Mouse (Mus musculus) forebrain, embryonic 12.5 days (tissue): ENCODE measurements around the gene Ap1b1. TPM values are rescaled to one million over a fixed set of nuclear protein-coding genes. Genes with fewer than 3 reads are reported as not detected.

Experiments used
- ATAC-seq: fragments of 200-750 bp; cut with Nextera tagmentation; 2 replicates; pipeline ENCODE4 v1.8.0; 2017; ENCODE audit warnings: moderate TSS enrichment; ENCODE audit not compliant: low FRiP score
- H3K27ac ChIP-seq: fragments of 300-500 bp; sonication (generic); 2 replicates; pipeline ENCODE4 v1.5.1; 2016; ENCODE audit warnings: mild to moderate bottlenecking
- H3K27me3 ChIP-seq: fragments of 300-500 bp; sonication (generic); 2 replicates; pipeline ENCODE4 v1.6.1; 2016; ENCODE audit warnings: mild to moderate bottlenecking
- H3K36me3 ChIP-seq: fragments of 300-500 bp; sonication (generic); replicated peaks from 2 replicates; pipeline ENCODE4 v1.6.1; 2016; ENCODE audit warnings: mild to moderate bottlenecking
- H3K4me1 ChIP-seq: fragments of 300-500 bp; sonication (generic); 2 replicates; pipeline ENCODE4 v1.6.1; 2016
- H3K4me2 ChIP-seq: fragments of 300-500 bp; sonication (generic); 2 replicates; pipeline ENCODE4 v1.6.1; 2016; ENCODE audit warnings: mild to moderate bottlenecking, moderate library complexity
- H3K4me3 ChIP-seq: fragments of 300-500 bp; sonication (generic); replicated peaks from 2 replicates; pipeline ENCODE4 v1.5.1; 2016; ENCODE audit warnings: mild to moderate bottlenecking
- H3K9ac ChIP-seq: fragments of 300-500 bp; sonication (generic); 2 replicates; pipeline ENCODE4 v1.6.1; 2016; ENCODE audit warnings: mild to moderate bottlenecking
- H3K9me3 ChIP-seq: fragments of 300-500 bp; sonication (generic); 2 replicates; pipeline ENCODE4 v1.6.1; 2016
- WGBS: fragments of 180-500 bp; shearing (Covaris S2); methylation state at CpG from one replicate; pipeline ENCODE4 v1.1.7; 2016; 5-methylcytosine and 5-hydroxymethylcytosine counted together
- polyA plus RNA-seq: library from polyadenylated mRNA; unstranded; fragments of >200 nt; fragmentation: Nextera tagmentation; extraction: Ambion mirVana; gene quantifications from 2 replicates; pipeline ENCODE4 v1.2.1, GENCODE M21; 2016

Gene Ap1b1
- polyA plus RNA-seq, 1 experiment from 2014 or later, result 67.9 TPM

DNA sequence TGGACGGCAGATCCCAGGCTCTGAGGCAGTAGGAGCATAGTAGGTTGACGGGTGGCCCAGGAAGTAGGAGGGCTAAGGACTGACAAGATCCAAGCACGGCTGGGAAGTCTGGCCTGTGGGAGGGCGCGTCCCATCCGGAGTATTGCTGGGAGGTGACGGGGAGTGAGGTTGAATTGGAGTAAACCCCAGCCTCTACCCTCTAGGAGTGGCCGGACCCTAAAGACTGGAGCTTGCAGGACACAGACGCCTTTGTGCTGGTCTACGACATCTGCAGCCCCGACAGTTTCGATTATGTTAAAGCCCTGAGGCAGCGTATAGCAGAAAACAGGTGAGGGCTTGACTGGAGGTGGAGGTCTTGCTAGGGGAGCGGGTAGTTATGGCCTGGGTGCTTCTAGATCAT, 72.6 kb downstream of the Ap1b1 start:
- Histone ChIP-seq H3K27me3 (peaks cover 96% of the 10 kb centered on the region), H3K4me1 (peaks cover 73% of the 10 kb centered on the region), H3K27ac (no peak overlapping the region), H3K9me3 (no peaks in the 10 kb centered on the region), H3K4me3 (peak overlapping the region; percentile 8; the same call in 1 of the 2 replicates), H3K4me2 (no peak overlapping the region), H3K9ac (no peak overlapping the region), H3K36me3 (no peaks in the 10 kb centered on the region)
- WGBS, result 26% methylated on average over 14 of the region's 14 CpGs
- ATAC-seq, result no peak

DNA sequence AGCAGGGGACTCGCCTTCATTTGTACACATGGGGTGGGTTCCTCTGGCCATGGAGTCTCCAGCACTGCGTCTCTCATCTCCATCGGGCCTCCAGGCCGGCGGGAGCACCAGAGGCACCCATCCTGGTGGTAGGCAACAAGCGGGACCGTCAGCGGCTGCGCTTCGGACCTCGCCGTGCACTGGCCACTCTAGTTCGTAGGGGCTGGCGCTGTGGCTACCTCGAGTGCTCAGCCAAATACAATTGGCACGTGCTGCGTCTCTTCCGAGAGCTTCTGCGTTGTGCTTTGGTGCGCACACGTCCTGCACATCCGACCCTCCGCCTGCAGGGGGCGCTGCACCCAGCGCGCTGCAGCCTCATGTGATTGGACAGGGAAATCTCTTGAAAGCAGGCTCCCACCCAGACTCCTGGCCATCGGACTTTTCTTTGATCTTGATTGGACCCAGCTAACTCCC, 73.1 kb downstream of the Ap1b1 start:
- no peak overlapping the region for H3K9ac ChIP-seq
- H3K4me1 ChIP-seq, result peaks cover 78% of the 10 kb centered on the region

GRCm38 (mm10) chr11:5060756-5061412, 74.3 kb downstream of the Ap1b1 start:
- no peaks in the 10 kb centered on the region for H3K9me3 ChIP-seq
- peak overlapping the region; percentile 39 for H3K4me3 ChIP-seq
- H3K9ac ChIP-seq, result peak overlapping the region; percentile 48; the same call in 1 of the 2 replicates
- H3K4me2 ChIP-seq, result peak overlapping the region; percentile 70
- H3K4me1 ChIP-seq, result peaks cover 75% of the 10 kb centered on the region
- no peaks in the 10 kb centered on the region for H3K36me3 ChIP-seq
- 47% methylated on average over 28 of the region's 28 CpGs for whole genome bisulfite sequencing
- H3K27ac ChIP-seq, result no peak overlapping the region
- peaks cover 90% of the 10 kb centered on the region for H3K27me3 ChIP-seq
- no peak for ATAC-seq

More for the DNA sequence above, 73.1 kb downstream of the Ap1b1 start:
- no peak for ATAC-seq
- Histone ChIP-seq H3K4me3 (peak overlapping the region; percentile 8; the same call in 1 of the 2 replicates), H3K27ac (no peak overlapping the region), H3K9me3 (no peaks in the 10 kb centered on the region), H3K36me3 (no peaks in the 10 kb centered on the region), H3K4me2 (peak overlapping the region; percentile 5; the same call in 1 of the 2 replicates), H3K27me3 (peaks cover 99% of the 10 kb centered on the region)
- WGBS, result 10% methylated on average over 27 of the region's 27 CpGs

DNA sequence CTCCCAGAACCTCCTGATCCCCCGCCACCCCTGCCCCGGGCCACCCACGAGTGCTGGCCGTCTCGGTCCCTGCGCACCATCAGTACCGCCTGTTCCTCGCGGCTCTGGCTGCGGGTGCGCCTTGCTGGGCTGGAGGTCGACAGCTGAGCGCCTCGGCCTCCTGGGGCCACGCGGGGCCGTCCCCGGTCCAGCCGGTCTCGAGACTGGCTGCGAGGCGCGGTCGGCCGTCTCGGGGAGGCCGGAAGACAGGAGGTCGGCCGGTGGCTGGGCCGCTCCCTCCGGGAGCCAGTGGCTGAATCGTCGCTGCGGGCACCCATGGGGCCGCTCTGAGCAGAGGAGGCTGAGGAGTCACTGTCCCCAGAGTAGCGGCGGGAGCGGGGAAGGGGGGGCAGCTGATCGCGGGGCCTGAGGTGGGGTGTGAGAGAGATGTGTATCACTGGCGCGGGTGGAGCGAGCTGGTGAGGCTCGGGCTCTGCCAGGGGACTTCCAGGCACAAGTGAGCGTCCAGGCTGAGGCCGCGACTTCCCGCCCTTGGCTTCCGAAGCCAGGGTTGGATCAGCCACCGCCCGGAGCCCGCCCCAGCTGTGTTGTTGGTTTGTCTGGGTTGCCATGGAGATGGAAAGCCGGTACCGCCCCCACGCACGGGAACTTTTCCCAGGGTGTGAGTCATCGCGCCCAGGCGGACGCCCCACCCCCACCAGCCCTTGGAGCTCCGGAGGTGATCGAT, 75.0 kb downstream of the Ap1b1 start:
- peak overlapping the region; percentile 39 for H3K4me3 ChIP-seq
- peak; percentile 18 for ATAC-seq
- no peak overlapping the region for H3K27ac ChIP-seq
- H3K27me3 ChIP-seq, result peaks cover 83% of the 10 kb centered on the region
- peaks cover 68% of the 10 kb centered on the region for H3K4me1 ChIP-seq
- no peaks in the 10 kb centered on the region for H3K9me3 ChIP-seq
- H3K4me2 ChIP-seq, result peak overlapping the region; percentile 70
- H3K9ac ChIP-seq, result peak overlapping the region; percentile 48; the same call in 1 of the 2 replicates
- WGBS, result under 1% methylated on average over 58 of the region's 62 CpGs
- H3K36me3 ChIP-seq, result no peaks in the 10 kb centered on the region

DNA sequence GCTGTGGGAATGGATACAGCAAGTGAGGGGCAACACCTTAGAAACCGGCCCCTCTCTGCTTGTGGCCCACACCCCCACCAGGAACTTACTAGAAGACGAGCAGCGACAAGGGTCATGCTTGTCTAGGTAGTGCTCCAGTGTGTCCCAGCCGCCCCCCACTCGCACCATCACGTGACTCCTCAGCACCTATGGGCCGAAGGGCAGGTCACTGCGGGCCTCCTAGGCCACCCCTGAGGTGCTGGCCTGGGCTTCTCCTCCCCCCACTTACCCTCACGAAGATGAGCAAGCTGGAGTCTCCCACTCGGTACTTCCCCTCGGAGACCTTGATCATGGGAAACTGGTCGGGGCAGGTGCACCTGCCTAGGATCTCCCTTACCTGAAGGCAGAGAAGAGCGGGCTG, 75.7 kb downstream of the Ap1b1 start:
- Histone ChIP-seq H3K9me3 (no peaks in the 10 kb centered on the region), H3K27ac (no peak overlapping the region), H3K36me3 (peaks cover 3% of the 10 kb centered on the region; the same call in 1 of the 2 replicates), H3K4me1 (peaks cover 63% of the 10 kb centered on the region), H3K27me3 (peaks cover 75% of the 10 kb centered on the region), H3K4me3 (peak overlapping the region; percentile 39), H3K4me2 (peak overlapping the region; percentile 70), H3K9ac (peak overlapping the region; percentile 48; the same call in 1 of the 2 replicates)
- ATAC-seq, result no peak
- WGBS, result 11% methylated on average over 13 of the region's 13 CpGs

GRCm38 (mm10) chr11:5062860-5063505, 76.4 kb downstream of the Ap1b1 start:
- peaks cover 9% of the 10 kb centered on the region for H3K36me3 ChIP-seq
- no peak overlapping the region for H3K9ac ChIP-seq
- H3K9me3 ChIP-seq, result no peaks in the 10 kb centered on the region
- peaks cover 56% of the 10 kb centered on the region for H3K4me1 ChIP-seq
- no peak overlapping the region for H3K4me3 ChIP-seq
- no peak overlapping the region for H3K4me2 ChIP-seq
- H3K27ac ChIP-seq, result no peak overlapping the region
- no peak for ATAC-seq
- 64% methylated on average over 13 of the region's 13 CpGs for WGBS
- H3K27me3 ChIP-seq, result peaks cover 69% of the 10 kb centered on the region

DNA sequence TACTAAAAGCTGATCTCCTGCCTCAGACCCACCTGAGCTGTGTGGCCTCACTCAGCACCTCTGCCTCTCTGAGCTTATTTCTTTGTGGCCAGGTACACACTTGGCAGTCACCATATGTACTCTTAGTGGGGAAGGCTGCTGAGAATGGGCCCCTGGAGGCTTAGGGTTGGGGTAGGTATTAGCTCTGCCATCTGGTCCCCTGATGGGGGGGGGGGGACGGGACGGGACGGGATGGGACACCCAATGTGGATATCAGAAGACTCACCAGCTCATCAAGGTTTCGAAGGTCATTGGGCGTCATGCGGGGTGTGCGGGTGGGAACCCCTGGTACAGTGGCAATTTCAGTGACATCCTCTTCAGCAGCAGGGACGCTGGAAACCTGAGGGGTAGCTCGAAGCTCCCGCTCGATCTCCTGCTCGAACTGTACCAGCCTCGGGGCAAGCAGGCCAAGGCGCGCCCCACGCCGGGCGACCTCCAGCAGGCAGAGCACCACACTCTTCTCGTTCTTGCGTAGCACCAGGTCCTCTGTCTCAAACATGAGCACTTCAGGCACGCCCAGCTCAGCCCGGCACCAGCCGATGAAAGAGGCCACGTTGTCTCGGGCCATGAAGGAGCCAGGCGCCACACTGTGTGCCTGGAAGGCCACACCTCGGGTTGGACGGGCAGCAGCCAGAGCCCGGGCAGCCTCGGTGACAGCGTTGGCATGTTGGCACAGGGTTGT, 77.1 kb downstream of the Ap1b1 start:
- WGBS, result 58% methylated on average over 31 of the region's 31 CpGs
- no peak for ATAC-seq
- H3K4me1 ChIP-seq, result peaks cover 51% of the 10 kb centered on the region
- no peak overlapping the region for H3K27ac ChIP-seq
- peak overlapping the region; percentile 86 for H3K4me2 ChIP-seq
- H3K4me3 ChIP-seq, result peak overlapping the region; percentile 71
- H3K36me3 ChIP-seq, result peaks cover 17% of the 10 kb centered on the region
- peak overlapping the region; percentile 71; the same call in 1 of the 2 replicates for H3K9ac ChIP-seq
- H3K27me3 ChIP-seq, result peaks cover 61% of the 10 kb centered on the region
- no peaks in the 10 kb centered on the region for H3K9me3 ChIP-seq

- peak; percentile 0; the same call in 1 of the 2 replicates for ATAC-seq
- Histone ChIP-seq H3K9me3 (no peaks in the 10 kb centered on the region), H3K27ac (no peak overlapping the region), H3K27me3 (peaks cover 54% of the 10 kb centered on the region), H3K4me1 (peaks cover 47% of the 10 kb centered on the region), H3K4me3 (peak overlapping the region; percentile 71), H3K9ac (peak overlapping the region; percentile 71), H3K36me3 (peaks cover 24% of the 10 kb centered on the region), H3K4me2 (peak overlapping the region; percentile 86)
- WGBS, result 16% methylated on average over 38 of the region's 38 CpGs
These were observed 77.8 kb downstream of the Ap1b1 start for GRCm38 (mm10) chr11:5064282-5065055.

DNA sequence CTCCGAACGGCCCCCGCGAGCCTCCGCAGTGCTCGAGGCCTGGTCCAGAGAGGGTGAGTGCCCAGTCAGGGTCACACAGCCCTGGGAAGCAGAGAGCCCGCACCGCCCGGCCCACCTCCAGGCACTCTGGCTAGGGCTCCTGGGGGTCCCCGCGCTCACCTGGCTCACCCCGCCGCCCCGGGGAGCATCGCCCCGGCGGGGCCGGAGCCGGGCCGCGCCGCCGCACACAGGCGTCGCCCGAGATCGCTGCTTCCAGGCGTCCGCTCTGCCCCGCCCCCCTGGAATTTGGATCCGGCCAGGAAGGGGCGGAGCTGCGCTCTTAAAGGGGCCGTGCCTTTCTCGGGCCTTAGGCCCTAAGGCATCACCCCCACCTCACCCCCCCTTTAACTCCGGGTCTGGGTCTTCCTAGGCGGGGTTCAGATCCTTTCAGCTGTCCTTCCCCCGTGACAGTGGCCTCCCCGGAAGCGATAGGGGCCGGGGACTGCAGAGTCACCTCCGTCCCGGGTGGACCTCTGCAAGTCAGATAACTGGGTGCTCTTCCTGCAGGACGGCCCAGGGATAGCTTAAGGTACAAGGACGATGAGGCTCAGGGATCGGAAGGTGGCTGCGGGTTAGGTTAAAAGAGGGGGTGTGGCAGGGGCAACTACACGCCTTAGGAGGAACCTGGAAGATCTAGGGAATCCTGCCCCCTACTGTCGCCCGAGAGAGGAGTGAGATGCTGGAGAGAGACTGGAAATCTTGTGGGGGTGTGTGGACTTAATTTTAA, 78.6 kb downstream of the Ap1b1 start, which contains the start of gene Gas2l1:
Gas2l1 (minus strand) TSS at position 272 of the 766 bp plus-strand sequence.
- Histone ChIP-seq H3K4me1 (peaks cover 42% of the 10 kb centered on the region), H3K27me3 (peaks cover 46% of the 10 kb centered on the region), H3K27ac (no peak within 1 kb of the TSS), H3K4me2 (peak within 1 kb of the TSS; percentile 86), H3K4me3 (peak within 1 kb of the TSS; percentile 71), H3K36me3 (peaks cover 30% of the 10 kb centered on the region), H3K9ac (peak within 1 kb of the TSS; percentile 71), H3K9me3 (no peaks in the 10 kb centered on the region)
- under 1% methylated on average over 50 of the region's 50 CpGs for WGBS
- peak; percentile 86 for ATAC-seq

DNA sequence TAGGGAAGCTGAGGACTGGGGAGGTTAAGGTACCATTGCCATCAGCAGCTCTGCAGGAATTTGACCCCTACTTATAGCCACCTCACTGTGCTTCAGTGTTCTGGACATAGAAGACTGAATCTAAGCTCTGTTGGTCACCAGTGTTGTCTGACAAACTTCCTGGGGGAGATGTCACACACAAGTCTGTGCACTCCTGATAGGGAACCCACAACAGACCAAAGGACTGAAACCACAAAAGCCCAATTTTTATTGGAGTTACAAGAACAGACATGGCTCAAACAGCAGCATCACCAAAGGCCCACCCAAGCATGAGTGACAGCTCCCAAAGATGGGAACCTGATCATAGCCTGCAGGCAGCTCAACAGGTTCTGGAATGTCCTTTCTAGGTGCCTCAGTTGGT, 80.4 kb downstream of the Ap1b1 start:
- Histone ChIP-seq H3K4me1 (peaks cover 28% of the 10 kb centered on the region), H3K9me3 (no peaks in the 10 kb centered on the region), H3K4me2 (no peak overlapping the region), H3K36me3 (peaks cover 48% of the 10 kb centered on the region), H3K27ac (no peak overlapping the region), H3K9ac (no peak overlapping the region), H3K4me3 (no peak overlapping the region), H3K27me3 (peaks cover 28% of the 10 kb centered on the region)
- ATAC-seq, result no peak
